Mouse (Mus musculus): ENCODE data around the gene Ano1. TPM values are rescaled to one million over a fixed set of nuclear protein-coding genes. Genes with fewer than 3 reads are reported as not detected.

Ano1 gene
- polyA plus RNA-seq, 2 experiments: 8.9 to 11.5 TPM

DNA sequence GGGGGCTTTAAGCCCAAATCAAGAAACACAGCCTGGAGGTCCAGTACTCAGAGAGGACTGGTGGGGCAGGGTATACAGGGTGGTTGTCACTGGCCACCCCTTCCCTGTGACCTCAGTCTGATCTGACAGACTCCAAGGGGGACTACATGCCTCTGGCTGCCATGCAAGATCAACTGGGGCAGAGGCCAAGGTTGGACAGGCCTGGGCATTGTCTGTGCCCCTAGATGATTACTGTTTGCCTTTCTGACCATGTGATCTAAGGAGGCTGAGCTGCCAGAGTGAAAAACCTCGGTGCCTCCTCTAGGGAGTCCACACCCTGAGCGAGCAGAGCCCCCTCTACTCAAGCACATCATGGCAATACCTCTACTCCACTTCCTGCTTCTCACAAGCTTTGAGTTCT lies 115.8 kb downstream of the Ano1 start:
- no peak for DNase-seq (ENCODE audit: low spot score)
- no peak overlapping the region for H3K9ac ChIP-seq (ENCODE audit: low read depth, low read length, severe bottlenecking)
- H3K4me1 ChIP-seq (ENCODE audit: control insufficient read depth, insufficient read depth, low read length): no peaks in the 10 kb centered on the region
- H3K27ac ChIP-seq (replicated peaks; ENCODE audit: low read depth, low read length): no peak overlapping the region
- H3K27me3 ChIP-seq (ENCODE audit: control insufficient read depth, insufficient read depth, low read length): no peaks in the 10 kb centered on the region
- H3K9me3 ChIP-seq (ENCODE audit: control insufficient read depth, low read length): no peaks in the 10 kb centered on the region
- no peak for TF ChIP-seq POLR2A (IDR thresholded peaks at IDR 0.05; ENCODE audit: borderline replicate concordance, extremely low read depth, insufficient read depth, insufficient read length)
- 54% methylated on average over 2 of the region's 2 CpGs for WGBS
- H3K4me3 ChIP-seq (replicated peaks; ENCODE audit: low read length): no peak overlapping the region
- no peak for ATAC-seq (ENCODE audit: low FRiP score, low read depth)
- H3K36me3 ChIP-seq (ENCODE audit: control insufficient read depth, insufficient read depth, low read length): no peaks in the 10 kb centered on the region
- H3K4me2 ChIP-seq (replicated peaks; ENCODE audit: low read depth, low read length, severe bottlenecking): no peak overlapping the region

DNA sequence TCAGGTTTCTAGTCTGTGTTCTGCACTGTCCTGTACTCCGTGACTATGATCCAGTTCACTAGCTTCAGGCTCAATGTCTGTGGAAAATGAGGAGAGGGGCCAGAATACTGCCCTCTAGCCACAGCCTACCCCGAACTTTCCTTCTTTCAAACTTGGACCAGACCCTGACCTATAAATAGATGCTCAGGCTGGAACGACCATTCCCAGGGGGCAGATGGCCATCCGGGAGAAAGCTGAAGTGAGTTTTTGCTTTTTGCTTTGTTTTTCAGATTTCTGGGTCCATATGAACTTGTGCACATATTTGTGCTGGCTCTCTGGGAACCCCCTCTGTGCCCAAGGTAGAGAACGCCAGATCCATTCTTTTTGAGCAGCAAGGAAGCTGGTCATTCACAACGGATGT lies 116.9 kb downstream of the Ano1 start:
- no peak for ATAC-seq (ENCODE audit: low FRiP score, low read depth)
- no peak for TF ChIP-seq POLR2A (IDR thresholded peaks at IDR 0.05; ENCODE audit: borderline replicate concordance, extremely low read depth, insufficient read depth, insufficient read length)
- WGBS: 60% methylated on average over 6 of the region's 6 CpGs
- Histone ChIP-seq H3K36me3 (ENCODE audit: control insufficient read depth, insufficient read depth, low read length) (no peaks in the 10 kb centered on the region), H3K27me3 (ENCODE audit: control insufficient read depth, insufficient read depth, low read length) (no peaks in the 10 kb centered on the region), H3K9ac (ENCODE audit: low read depth, low read length, severe bottlenecking) (no peak overlapping the region), H3K4me2 (replicated peaks; ENCODE audit: low read depth, low read length, severe bottlenecking) (no peak overlapping the region), H3K27ac (replicated peaks; ENCODE audit: low read depth, low read length) (no peak overlapping the region), H3K4me1 (ENCODE audit: control insufficient read depth, insufficient read depth, low read length) (no peaks in the 10 kb centered on the region), H3K9me3 (ENCODE audit: control insufficient read depth, low read length) (no peaks in the 10 kb centered on the region), H3K4me3 (replicated peaks; ENCODE audit: low read length) (no peak overlapping the region)
- no peak for DNase-seq (ENCODE audit: low spot score)

GRCm38 (mm10) chr7:144634450-144634849 lies 117.3 kb downstream of the Ano1 start:
- DNase-seq (ENCODE audit: low spot score) (no peak), ATAC-seq (ENCODE audit: low FRiP score, low read depth) (no peak)
- H3K9me3 ChIP-seq (ENCODE audit: control insufficient read depth, low read length): no peaks in the 10 kb centered on the region
- H3K27ac ChIP-seq (replicated peaks; ENCODE audit: low read depth, low read length): no peak overlapping the region
- H3K4me2 ChIP-seq (replicated peaks; ENCODE audit: low read depth, low read length, severe bottlenecking): no peak overlapping the region
- no peak overlapping the region for H3K9ac ChIP-seq (ENCODE audit: low read depth, low read length, severe bottlenecking)
- no peak for TF ChIP-seq POLR2A (IDR thresholded peaks at IDR 0.05; ENCODE audit: borderline replicate concordance, extremely low read depth, insufficient read depth, insufficient read length)
- 75% methylated on average over 3 of the region's 3 CpGs for WGBS
- no peaks in the 10 kb centered on the region for H3K4me1 ChIP-seq (ENCODE audit: control insufficient read depth, insufficient read depth, low read length)
- no peaks in the 10 kb centered on the region for H3K27me3 ChIP-seq (ENCODE audit: control insufficient read depth, insufficient read depth, low read length)
- H3K36me3 ChIP-seq (ENCODE audit: control insufficient read depth, insufficient read depth, low read length): no peaks in the 10 kb centered on the region
- no peak overlapping the region for H3K4me3 ChIP-seq (replicated peaks; ENCODE audit: low read length)

- no peak for DNase-seq (ENCODE audit: low spot score)
- no peak for ATAC-seq (ENCODE audit: low FRiP score, low read depth)
- Histone ChIP-seq H3K9ac (ENCODE audit: low read depth, low read length, severe bottlenecking) (no peak overlapping the region), H3K27ac (replicated peaks; ENCODE audit: low read depth, low read length) (no peak overlapping the region), H3K4me3 (replicated peaks; ENCODE audit: low read length) (no peak overlapping the region), H3K9me3 (ENCODE audit: control insufficient read depth, low read length) (no peaks in the 10 kb centered on the region), H3K4me1 (ENCODE audit: control insufficient read depth, insufficient read depth, low read length) (peaks cover 6% of the 10 kb centered on the region; the same call in 1 of the 2 replicates), H3K27me3 (ENCODE audit: control insufficient read depth, insufficient read depth, low read length) (no peaks in the 10 kb centered on the region), H3K36me3 (ENCODE audit: control insufficient read depth, insufficient read depth, low read length) (no peaks in the 10 kb centered on the region), H3K4me2 (replicated peaks; ENCODE audit: low read depth, low read length, severe bottlenecking) (no peak overlapping the region)
- TF ChIP-seq POLR2A (IDR thresholded peaks at IDR 0.05; ENCODE audit: borderline replicate concordance, extremely low read depth, insufficient read depth, insufficient read length): no peak
Observed at GRCm38 (mm10) chr7:144632321-144632720, 119.5 kb downstream of the Ano1 start.

DNA sequence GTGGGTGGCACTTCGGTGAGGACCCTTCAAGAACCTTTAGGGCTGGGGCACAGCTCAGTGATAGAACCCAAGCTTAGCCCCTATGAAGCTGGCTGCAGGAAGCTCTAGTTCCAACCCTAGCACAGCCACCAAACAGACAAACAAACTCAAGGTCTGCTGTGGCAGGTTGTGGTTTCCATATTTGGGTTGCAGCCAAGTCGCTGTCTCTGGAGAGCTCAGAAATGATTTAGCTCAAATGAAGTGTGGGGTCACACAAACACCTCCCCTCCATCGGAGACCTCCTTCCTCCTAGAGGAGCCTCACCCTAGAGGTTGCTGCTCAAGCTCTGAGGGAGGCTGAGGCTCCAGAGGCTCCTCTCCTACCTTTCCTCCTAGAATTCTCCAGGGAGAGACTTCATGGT lies 121.2 kb downstream of the Ano1 start:
- H3K27ac ChIP-seq (replicated peaks; ENCODE audit: low read depth, low read length): no peak overlapping the region
- WGBS: 73% methylated on average over 3 of the region's 3 CpGs
- no peak for DNase-seq (ENCODE audit: low spot score)
- ATAC-seq (ENCODE audit: low FRiP score, low read depth): no peak
- no peak overlapping the region for H3K4me2 ChIP-seq (replicated peaks; ENCODE audit: low read depth, low read length, severe bottlenecking)
- no peak overlapping the region for H3K9ac ChIP-seq (ENCODE audit: low read depth, low read length, severe bottlenecking)
- no peak overlapping the region for H3K4me3 ChIP-seq (replicated peaks; ENCODE audit: low read length)
- H3K36me3 ChIP-seq (ENCODE audit: control insufficient read depth, insufficient read depth, low read length): no peaks in the 10 kb centered on the region
- TF ChIP-seq POLR2A (IDR thresholded peaks at IDR 0.05; ENCODE audit: borderline replicate concordance, extremely low read depth, insufficient read depth, insufficient read length): no peak
- no peaks in the 10 kb centered on the region for H3K9me3 ChIP-seq (ENCODE audit: control insufficient read depth, low read length)
- no peaks in the 10 kb centered on the region for H3K27me3 ChIP-seq (ENCODE audit: control insufficient read depth, insufficient read depth, low read length)
- peaks cover 6% of the 10 kb centered on the region; the same call in 1 of the 2 replicates for H3K4me1 ChIP-seq (ENCODE audit: control insufficient read depth, insufficient read depth, low read length)
